Mouse (Mus musculus) ES-E14 (cell line): ENCODE measurements around the gene Hist2h2ac. TPM values are rescaled to one million over a fixed set of nuclear protein-coding genes. Genes with fewer than 3 reads are reported as not detected.

Experiments used
- DNase-seq: peaks from one replicate; pipeline ENCODE4 v3.0.0-alpha.2; 2013; ENCODE audit warnings: low read depth, low spot score
- H3K27ac ChIP-seq: 2 replicates; pipeline ENCODE4 v1.5.1; 2012; ENCODE audit warnings: low read depth, mild to moderate bottlenecking, low read length, moderate library complexity, mixed read lengths; ENCODE audit not compliant: poor library complexity, insufficient read depth, severe bottlenecking
- H3K36me3 ChIP-seq: 2 replicates; pipeline ENCODE4 v1.6.1; 2012; ENCODE audit warnings: mild to moderate bottlenecking, low read length, moderate library complexity, mixed read lengths; ENCODE audit not compliant: control insufficient read depth, poor library complexity, insufficient read depth, severe bottlenecking
- H3K4me1 ChIP-seq, 2 experiments: fragments of 150-350 bp in 1 of 2; sonication (generic) in 1 of 2; 2 replicates each; pipeline ENCODE4 v1.6.1; 2012; ENCODE audit warnings: low read length in 2 of 2, mild to moderate bottlenecking in 1 of 2, mixed read lengths in 1 of 2; ENCODE audit not compliant: control insufficient read depth in 2 of 2, insufficient read depth in 2 of 2, poor library complexity in 1 of 2
- H3K4me3 ChIP-seq, 2 experiments: fragments of 150-350 bp in 1 of 2; sonication (generic) in 1 of 2; 2 replicates each; pipeline ENCODE4 v1.5.1; 2012; ENCODE audit warnings: low read length in 2 of 2, low read depth in 1 of 2, mild to moderate bottlenecking in 1 of 2, mixed read lengths in 1 of 2; ENCODE audit not compliant: insufficient read depth in 1 of 2, poor library complexity in 1 of 2, severe bottlenecking in 1 of 2
- H3K9ac ChIP-seq: 2 replicates; pipeline ENCODE4 v1.6.1; 2012; ENCODE audit warnings: low read depth, mild to moderate bottlenecking, low read length, mixed read lengths; ENCODE audit not compliant: poor library complexity, insufficient read depth, severe bottlenecking
- H3K9me3 ChIP-seq: fragments of 150-350 bp; sonication (generic); 2 replicates; pipeline ENCODE4 v1.6.1; 2012; ENCODE audit warnings: low read depth, mild to moderate bottlenecking, low read length; ENCODE audit not compliant: control insufficient read depth, insufficient read depth
- CHD2 ChIP-seq: IDR thresholded peaks from 2 replicates; pipeline ENCODE4 v1.6.1; 2014; ENCODE audit warnings: mild to moderate bottlenecking, low read depth, low read length, inconsistent platforms
- HCFC1 ChIP-seq: IDR thresholded peaks from 2 replicates; pipeline ENCODE4 v1.6.1; 2012; ENCODE audit warnings: low read length, inconsistent platforms, borderline replicate concordance; ENCODE audit not compliant: insufficient read depth
- MAFK ChIP-seq: IDR thresholded peaks from 2 replicates; pipeline ENCODE4 v1.6.1; 2014; ENCODE audit warnings: mild to moderate bottlenecking, low read depth, low read length, inconsistent platforms; ENCODE audit not compliant: insufficient read depth
- ZC3H11A ChIP-seq: IDR thresholded peaks from 2 replicates; pipeline ENCODE4 v1.6.1; 2012; ENCODE audit warnings: low read depth, mild to moderate bottlenecking, inconsistent platforms, low read length, borderline replicate concordance
- ZNF384 ChIP-seq: IDR thresholded peaks from 2 replicates; pipeline ENCODE4 v1.6.1; 2012; ENCODE audit warnings: low read depth, low read length, inconsistent platforms
- in situ Hi-C, 2 experiments: fragments of 600-800 bp; cut with MboI; formaldehyde crosslinking; loops; one replicate each; pipeline ENCODE4 v1.15.1; 2025; ENCODE audit warnings: low sequenced_read_pairs in 2 of 2, inconsistent platforms in 1 of 2; ENCODE audit not compliant: unreplicated experiment in 2 of 2
- total RNA-seq: library from RNA; depleted of rRNA; stranded (reverse); fragments of 300-350 nt; gene quantifications from 2 replicates; pipeline ENCODE4 v1.2.3, GENCODE M21; 2012

Gene Hist2h2ac
- total RNA-seq, 1 experiment, result 687 TPM

- no peak for DNase-seq
- in situ Hi-C loops, result no loop called here
Observed at GRCm38 (mm10) chr3:96257190-96257589, 36.5 kb upstream of the Hist2h2ac start.

GRCm38 (mm10) chr3:96255926-96256593, 35.4 kb upstream of the Hist2h2ac start:
- no peak for DNase-seq
- TF ChIP-seq ZC3H11A, result no peak
- TF ChIP-seq CHD2, result no peak
- TF ChIP-seq MAFK, result no peak
- TF ChIP-seq HCFC1, result no peak
- no peak for TF ChIP-seq ZNF384
- H3K9ac ChIP-seq, result no peak overlapping the region
- in situ Hi-C loops, result no loop called here
- peaks cover 2 to 3% of the 10 kb centered on the region in 2 experiments; a peak in 1 of 4 replicates for H3K4me1 ChIP-seq
- no peak overlapping the region for H3K27ac ChIP-seq
- no peaks in the 10 kb centered on the region for H3K9me3 ChIP-seq
- H3K4me3 ChIP-seq, result no peak overlapping the region
- no peaks in the 10 kb centered on the region for H3K36me3 ChIP-seq

More at GRCm38 (mm10) chr3:96257190-96257589, 36.5 kb upstream of the Hist2h2ac start:
- no peak for TF ChIP-seq MAFK
- TF ChIP-seq HCFC1, result no peak
- TF ChIP-seq ZNF384, result no peak
- no peak for TF ChIP-seq ZC3H11A
- no peak for TF ChIP-seq CHD2
- H3K27ac ChIP-seq, result no peak overlapping the region
- H3K9me3 ChIP-seq, result no peaks in the 10 kb centered on the region
- no peak overlapping the region for H3K9ac ChIP-seq
- no peak overlapping the region for H3K4me3 ChIP-seq
- H3K4me1 ChIP-seq, result peaks cover 3 to 4% of the 10 kb centered on the region in 2 experiments; a peak in 1 of 4 replicates
- H3K36me3 ChIP-seq, result no peaks in the 10 kb centered on the region

- Histone ChIP-seq H3K36me3 (no peaks in the 10 kb centered on the region), H3K4me3 (peak overlapping the region; percentile 49 to 54), H3K9me3 (no peaks in the 10 kb centered on the region), H3K27ac (no peak overlapping the region), H3K9ac (peak overlapping the region; percentile 66), H3K4me1 (peaks cover 2 to 3% of the 10 kb centered on the region in 2 experiments; a peak in 1 of 4 replicates)
- no peak for DNase-seq
- TF ChIP-seq CHD2, result no peak
- TF ChIP-seq ZNF384, result no peak
- peak; percentile 68; the same call in 1 of the 2 replicates for TF ChIP-seq HCFC1
- in situ Hi-C loops, result no loop called here
Observed at GRCm38 (mm10) chr3:96254683-96255355, 34.1 kb upstream of the Hist2h2ac start.

- peaks cover 2 to 3% of the 10 kb centered on the region in 2 experiments; a peak in 1 of 4 replicates for H3K4me1 ChIP-seq
- no peak overlapping the region for H3K4me3 ChIP-seq
- no peaks in the 10 kb centered on the region for H3K9me3 ChIP-seq
- H3K9ac ChIP-seq, result no peak overlapping the region
- in situ Hi-C loops, result no loop called here
- no peak for TF ChIP-seq ZNF384
- TF ChIP-seq HCFC1, result no peak
- no peak for TF ChIP-seq ZC3H11A
- no peak for TF ChIP-seq MAFK
- TF ChIP-seq CHD2, result no peak
- no peak overlapping the region for H3K27ac ChIP-seq
- H3K36me3 ChIP-seq, result no peaks in the 10 kb centered on the region
- DNase-seq, result no peak
Observed at GRCm38 (mm10) chr3:96251787-96252186, 31.1 kb upstream of the Hist2h2ac start.

- in situ Hi-C loops, result no loop called here
- Histone ChIP-seq H3K9ac (no peak overlapping the region), H3K9me3 (no peaks in the 10 kb centered on the region), H3K4me1 (peaks cover 2 to 3% of the 10 kb centered on the region in 2 experiments; a peak in 1 of 4 replicates), H3K4me3 (no peak overlapping the region), H3K27ac (no peak overlapping the region), H3K36me3 (no peaks in the 10 kb centered on the region)
- TF ChIP-seq MAFK (no peak), HCFC1 (no peak), ZC3H11A (no peak), CHD2 (no peak), ZNF384 (no peak)
- no peak for DNase-seq
Observed at GRCm38 (mm10) chr3:96250890-96251289, 30.2 kb upstream of the Hist2h2ac start.
